Mouse (Mus musculus) CH12.LX (cell line): ENCODE data around the gene Iqgap1. TPM values are rescaled to one million over a fixed set of nuclear protein-coding genes. Genes with fewer than 3 reads are reported as not detected.

Experiments used
- DNase-seq: peaks from one replicate; pipeline ENCODE4 v3.0.0-alpha.2; 2013; ENCODE audit errors: extremely low read depth
- H3K27ac ChIP-seq: 2 replicates; pipeline ENCODE4 v1.5.1; 2012; ENCODE audit warnings: low read depth, mild to moderate bottlenecking, control low read depth, moderate library complexity; ENCODE audit not compliant: insufficient read depth
- H3K27me3 ChIP-seq: replicated peaks from 2 replicates; pipeline ENCODE3; 2012; ENCODE audit warnings: inconsistent platforms
- H3K36me3 ChIP-seq, 2 experiments: replicated peaks in 1 of 2; 2 replicates each; pipeline versions ENCODE3 to v1.6.1; 2012; ENCODE audit warnings: inconsistent platforms in 1 of 2, low read length in 1 of 2, mild to moderate bottlenecking in 1 of 2, mixed read lengths in 1 of 2, moderate library complexity in 1 of 2; ENCODE audit not compliant: control insufficient read depth in 1 of 2, insufficient read depth in 1 of 2
- H3K4me1 ChIP-seq, 2 experiments: 2 replicates each; pipeline ENCODE4 v1.6.1; 2012; ENCODE audit warnings: inconsistent platforms in 1 of 2, moderate library complexity in 1 of 2; ENCODE audit not compliant: insufficient read depth in 2 of 2, control insufficient read depth in 1 of 2
- H3K4me2 ChIP-seq: 2 replicates; pipeline ENCODE4 v1.6.1; 2012; ENCODE audit warnings: low read depth, mild to moderate bottlenecking, control low read depth; ENCODE audit not compliant: poor library complexity, insufficient read depth, severe bottlenecking
- H3K4me3 ChIP-seq, 3 experiments: fragments of 150-350 bp in 1 of 3; sonication (generic) in 1 of 3; replicated peaks in 1 of 3; 2 replicates each; pipeline versions ENCODE3 to v1.5.1; 2011 to 2012; ENCODE audit warnings: low read depth in 2 of 3, low read length in 2 of 3, mild to moderate bottlenecking in 2 of 3, moderate library complexity in 2 of 3, control low read depth in 1 of 3, improper control_type of control experiment in 1 of 3, inconsistent platforms in 1 of 3, mixed read lengths in 1 of 3; ENCODE audit not compliant: poor library complexity in 1 of 3
- H3K79me2 ChIP-seq: replicated peaks from 2 replicates; pipeline ENCODE4 v1.6.1; 2012; ENCODE audit warnings: mild to moderate bottlenecking, moderate library complexity; ENCODE audit not compliant: control insufficient read depth, poor library complexity, insufficient read depth, severe bottlenecking; ENCODE audit errors: extremely low read depth
- H3K9ac ChIP-seq: 2 replicates; pipeline ENCODE4 v1.6.1; 2012; ENCODE audit warnings: low read depth, mild to moderate bottlenecking, control low read depth, moderate library complexity; ENCODE audit not compliant: insufficient read depth
- H3K9me3 ChIP-seq: replicated peaks from 2 replicates; pipeline ENCODE3; 2012; ENCODE audit warnings: low read length, inconsistent platforms, mixed read lengths
- BHLHE40 ChIP-seq: IDR thresholded peaks from 2 replicates; pipeline ENCODE4 v1.6.1; 2011; ENCODE audit warnings: mild to moderate bottlenecking, low read depth, low read length, improper control_type of control experiment
- CHD1 ChIP-seq: IDR thresholded peaks from 2 replicates; pipeline ENCODE4 v1.6.1; 2012; ENCODE audit warnings: low read depth, low read length, improper control_type of control experiment, inconsistent platforms
- CHD2 ChIP-seq: IDR thresholded peaks from 2 replicates; pipeline ENCODE4 v1.6.1; 2011; ENCODE audit warnings: low read length, improper control_type of control experiment
- CTCF ChIP-seq, 2 experiments: IDR thresholded peaks in 1 of 2; conservative IDR thresholded peaks in 1 of 2; 2 replicates each; pipeline ENCODE4 v1.5.1; 2011 to 2012; ENCODE audit warnings: low read depth in 2 of 2, low read length in 2 of 2, improper control_type of control experiment in 1 of 2, inconsistent platforms in 1 of 2, mild to moderate bottlenecking in 1 of 2, moderate library complexity in 1 of 2
- E2F4 ChIP-seq: IDR thresholded peaks from 2 replicates; pipeline ENCODE4 v1.6.1; 2011; ENCODE audit warnings: low read depth, low read length, improper control_type of control experiment; ENCODE audit not compliant: insufficient replicate concordance
- ELF1 ChIP-seq: IDR thresholded peaks from 2 replicates; pipeline ENCODE4 v1.6.1; 2014; ENCODE audit warnings: low read depth, mild to moderate bottlenecking, inconsistent platforms, low read length, improper control_type of control experiment
- EP300 ChIP-seq: IDR thresholded peaks from 2 replicates; pipeline ENCODE4 v1.6.1; 2011; ENCODE audit warnings: low read length, improper control_type of control experiment
- ETS1 ChIP-seq: conservative IDR thresholded peaks from 2 replicates; pipeline ENCODE4 v1.6.1; 2012; ENCODE audit warnings: low read depth, mild to moderate bottlenecking, inconsistent platforms, low read length, improper control_type of control experiment, moderate library complexity
- GABPA ChIP-seq: IDR thresholded peaks from 2 replicates; pipeline ENCODE4 v1.6.1; 2012; ENCODE audit warnings: low read depth, low read length, improper control_type of control experiment, inconsistent platforms; ENCODE audit not compliant: insufficient replicate concordance
- HCFC1 ChIP-seq: IDR thresholded peaks from 2 replicates; pipeline ENCODE4 v1.6.1; 2012; ENCODE audit warnings: low read depth, mild to moderate bottlenecking, inconsistent platforms, low read length, improper control_type of control experiment
- IRF4 ChIP-seq: IDR thresholded peaks from 2 replicates; pipeline ENCODE4 v1.6.1; 2014; ENCODE audit warnings: low read depth, mild to moderate bottlenecking, inconsistent platforms, low read length, improper control_type of control experiment
- JUN ChIP-seq: IDR thresholded peaks from 2 replicates; pipeline ENCODE4 v1.6.1; 2011; ENCODE audit warnings: low read depth, mild to moderate bottlenecking, low read length, improper control_type of control experiment, moderate library complexity; ENCODE audit not compliant: insufficient read depth
- JUND ChIP-seq: conservative IDR thresholded peaks from 2 replicates; pipeline ENCODE4 v1.6.1; 2011; ENCODE audit warnings: low read depth, low read length, improper control_type of control experiment
- MAFK ChIP-seq: IDR thresholded peaks from 2 replicates; pipeline ENCODE4 v1.6.1; 2011; ENCODE audit warnings: low read length, improper control_type of control experiment; ENCODE audit not compliant: insufficient replicate concordance
- MAX ChIP-seq: IDR thresholded peaks from 2 replicates; pipeline ENCODE4 v1.6.1; 2011; ENCODE audit warnings: low read length, improper control_type of control experiment
- MAZ ChIP-seq: IDR thresholded peaks from 2 replicates; pipeline ENCODE4 v1.6.1; 2012; ENCODE audit warnings: low read depth, mild to moderate bottlenecking, inconsistent platforms, low read length, improper control_type of control experiment, moderate library complexity
- MEF2A ChIP-seq: IDR thresholded peaks from 2 replicates; pipeline ENCODE4 v1.6.1; 2014; ENCODE audit warnings: low read depth, mild to moderate bottlenecking, inconsistent platforms, low read length, improper control_type of control experiment, borderline replicate concordance
- MXI1 ChIP-seq: IDR thresholded peaks from 2 replicates; pipeline ENCODE4 v1.6.1; 2011; ENCODE audit warnings: mild to moderate bottlenecking, low read depth, low read length, improper control_type of control experiment
- NELFE ChIP-seq: IDR thresholded peaks from 2 replicates; pipeline ENCODE4 v1.6.1; 2011; ENCODE audit warnings: low read depth, low read length, improper control_type of control experiment
- NRF1 ChIP-seq: IDR thresholded peaks from 2 replicates; pipeline ENCODE4 v1.6.1; 2014; ENCODE audit warnings: low read depth, mild to moderate bottlenecking, inconsistent platforms, low read length, improper control_type of control experiment, moderate library complexity
- POLR2A ChIP-seq: IDR thresholded peaks from 2 replicates; pipeline ENCODE4 v1.6.1; 2011; ENCODE audit warnings: low read depth, mild to moderate bottlenecking, improper control_type of control experiment, low read length
- POLR2AphosphoS2 ChIP-seq: IDR thresholded peaks from 2 replicates; pipeline ENCODE4 v1.6.1; 2011; ENCODE audit warnings: low read depth, low read length, improper control_type of control experiment
- RCOR1 ChIP-seq: conservative IDR thresholded peaks from 2 replicates; pipeline ENCODE4 v1.6.1; 2012; ENCODE audit warnings: low read depth, mild to moderate bottlenecking, inconsistent platforms, low read length, improper control_type of control experiment
- SMC3 ChIP-seq: IDR thresholded peaks from 2 replicates; pipeline ENCODE4 v1.6.1; 2011; ENCODE audit warnings: low read depth, low read length, improper control_type of control experiment
- TBP ChIP-seq: conservative IDR thresholded peaks from 2 replicates; pipeline ENCODE4 v1.6.1; 2011; ENCODE audit warnings: low read depth, low read length, improper control_type of control experiment
- TCF12 ChIP-seq: IDR thresholded peaks from 2 replicates; pipeline ENCODE4 v1.6.1; 2014; ENCODE audit warnings: low read depth, mild to moderate bottlenecking, inconsistent platforms, low read length, improper control_type of control experiment
- UBTF ChIP-seq: IDR thresholded peaks from 2 replicates; pipeline ENCODE4 v1.6.1; 2012; ENCODE audit warnings: low read depth, mild to moderate bottlenecking, inconsistent platforms, low read length, improper control_type of control experiment, moderate library complexity
- USF1 ChIP-seq: IDR thresholded peaks from 2 replicates; pipeline ENCODE4 v1.6.1; 2014; ENCODE audit warnings: low read depth, mild to moderate bottlenecking, inconsistent platforms, low read length, improper control_type of control experiment
- ZMIZ1 ChIP-seq: IDR thresholded peaks from 2 replicates; pipeline ENCODE4 v1.6.1; 2012; ENCODE audit warnings: low read depth, mild to moderate bottlenecking, inconsistent platforms, low read length, improper control_type of control experiment
- ZNF384 ChIP-seq: IDR thresholded peaks from 2 replicates; pipeline ENCODE4 v1.6.1; 2012; ENCODE audit warnings: low read depth, low read length, improper control_type of control experiment, inconsistent platforms
- dilution Hi-C: fragments of 300-500 bp; cut with MboI; formaldehyde crosslinking; loops from 2 replicates; pipeline ENCODE4 v1.14.3; 2020; ENCODE audit warnings: low sequenced_read_pairs; ENCODE audit not compliant: extremely low pct_unique_long_range_greater_than_20kb, extremely low pct_ligation_motif_present
- in situ Hi-C: fragments of 300-500 bp; cut with MboI; formaldehyde crosslinking; loops from 3 replicates; pipeline ENCODE4 v1.14.3; 2019; ENCODE audit warnings: low sequenced_read_pairs, low pct_ligation_motif_present, low pct_unique_long_range_greater_than_20kb, mixed read lengths
- polyA plus RNA-seq: library from polyadenylated mRNA; unstranded; fragments of >175 nt; gene quantifications from 2 replicates; pipeline ENCODE4 v1.2.1, GENCODE M21; 2012; ENCODE audit warnings: low read depth; ENCODE audit not compliant: insufficient read length
- total RNA-seq, 2 experiments: library from RNA; depleted of rRNA; stranded (reverse); fragments of 300-350 nt in 1 of 2; fragments of >200 nt in 1 of 2; gene quantifications; 2 replicates each; pipeline ENCODE4 v1.2.3; 2012 to 2014

Iqgap1 gene
- total and polyA plus RNA-seq, 3 experiments: 49.6 to 126 (median 77.0) TPM

- DNase-seq: no peak
- in situ Hi-C loops (no loop called here), dilution Hi-C loops (no loop called here)
- H3K9me3 ChIP-seq: no peaks in the 10 kb centered on the region
- no peak overlapping the region for H3K9ac ChIP-seq
- peaks cover 18% of the 10 kb centered on the region for H3K27me3 ChIP-seq
- no peak overlapping the region for H3K4me3 ChIP-seq
- no peak overlapping the region for H3K27ac ChIP-seq
- H3K4me2 ChIP-seq: no peak overlapping the region
- H3K79me2 ChIP-seq: peaks cover 13% of the 10 kb centered on the region
- peaks cover 0 to 3% of the 10 kb centered on the region in 2 experiments for H3K36me3 ChIP-seq
- peaks cover 3 to 9% of the 10 kb centered on the region in 2 experiments; a peak in 3 of 4 replicates for H3K4me1 ChIP-seq
- TF ChIP-seq MXI1 (no peak), TCF12 (no peak), NELFE (no peak), ELF1 (no peak), GABPA (no peak), EP300 (no peak)
These were observed 19.4 kb downstream of the Iqgap1 start for GRCm38 (mm10) chr7:80806331-80806730.

GRCm38 (mm10) chr7:80803173-80803872 lies 22.5 kb downstream of the Iqgap1 start:
- Histone ChIP-seq H3K9me3 (no peaks in the 10 kb centered on the region), H3K9ac (peak overlapping the region; percentile 87), H3K27ac (peak overlapping the region; percentile 69), H3K4me2 (peak overlapping the region; percentile 59; the same call in 1 of the 2 replicates), H3K79me2 (peaks cover 28% of the 10 kb centered on the region), H3K36me3 (peaks cover 14 to 26% of the 10 kb centered on the region in 2 experiments), H3K4me3 (peak overlapping the region; percentile 71 to 87 (median 83)), H3K4me1 (peaks cover 3 to 21% of the 10 kb centered on the region in 2 experiments; a peak in 3 of 4 replicates), H3K27me3 (peaks cover 14% of the 10 kb centered on the region)
- dilution Hi-C loops (no loop called here), in situ Hi-C loops (no loop called here)
- peak; percentile 95 for DNase-seq
- TF ChIP-seq POLR2AphosphoS2 (peak; percentile 77; the same call in 1 of the 2 replicates), GABPA (no peak), CHD1 (no peak), MAX (no peak), CTCF (conservative IDR thresholded peaks at IDR 0.05 in 1 of 2, IDR thresholded peaks at IDR 0.05 in 1 of 2; ENCODE audit: low read depth in 2 of 2, low read length in 2 of 2) (no peak), TCF12 (peak; percentile 67), SMC3 (no peak), MXI1 (no peak), NELFE (peak; percentile 93), BHLHE40 (no peak), UBTF (no peak), JUND (no peak), ZMIZ1 (peak; percentile 91), ELF1 (peak; percentile 84), RCOR1 (no peak), POLR2A (peak; percentile 95), ZNF384 (no peak), TBP (no peak), MEF2A (peak; percentile 25; the same call in 1 of the 2 replicates), HCFC1 (peak; percentile 47), IRF4 (peak; percentile 19; the same call in 1 of the 2 replicates), ETS1 (no peak), CHD2 (no peak), NRF1 (peak; percentile 41), MAZ (peak; percentile 58; the same call in 1 of the 2 replicates), JUN (no peak), USF1 (no peak), EP300 (no peak), MAFK (no peak), E2F4 (no peak; the same call in 1 of the 2 replicates)
